8 mouse cellular contexts compared by ENCODE assay signal in the genomic region with DNA sequence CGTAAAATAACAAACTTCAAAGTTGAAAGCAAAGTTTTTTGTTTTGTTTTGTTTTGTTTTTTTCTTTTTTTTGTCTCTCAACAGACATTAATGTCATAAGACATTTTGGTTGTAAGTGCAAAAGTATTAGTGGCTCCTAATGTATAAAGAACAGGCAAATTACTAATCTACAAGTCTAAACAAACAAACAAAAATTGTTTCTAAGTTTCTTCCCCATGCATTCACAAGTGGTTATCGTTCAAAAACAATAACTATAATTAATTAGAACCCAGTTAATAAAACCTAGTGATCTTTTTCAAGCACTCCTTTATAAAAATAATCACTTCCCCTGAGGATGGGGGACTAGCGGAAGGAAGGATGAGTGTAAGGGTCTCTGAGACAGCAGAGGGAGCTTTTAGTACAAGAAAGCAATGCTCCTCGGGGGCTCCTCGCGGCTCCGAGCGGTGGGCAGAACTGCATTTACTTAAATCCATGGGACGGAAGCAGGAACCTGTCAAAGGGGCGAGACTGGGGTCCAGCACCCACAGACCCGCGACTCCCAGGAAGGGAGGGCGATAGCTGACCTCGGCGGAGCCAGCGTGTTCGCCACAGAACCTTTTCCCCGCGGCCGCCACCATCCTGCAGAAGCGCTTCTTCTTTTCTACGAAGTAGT. TPM values are rescaled to one million over a fixed set of nuclear protein-coding genes. Genes with fewer than 3 reads are reported as not detected.
A peak's percentile ranks its signal among the peaks of the same experiment; 100 is the strongest.
DNase-seq lines count a peak whose midpoint lies in the region; ATAC-seq and TF ChIP-seq lines count a peak whose summit lies in the region.

No protein-coding gene starts in this region.

- H3K4me2 ChIP-seq in hindbrain, embryonic 12.5 days (replicated peaks): peak overlapping the region; percentile 68

- TF ChIP-seq POLR2A in testis, adult 2 months (IDR thresholded peaks at IDR 0.05; ENCODE audit: control insufficient read depth, low read depth, low read length): no peak

- H3K4me3 ChIP-seq in heart, embryonic 10.5 days: peak overlapping the region; percentile 86
- peak overlapping the region; percentile 99 for H3K4me3 ChIP-seq in testis, adult 2 months (ENCODE audit: control insufficient read depth, low read depth, low read length)
- H3K4me3 ChIP-seq in hindbrain, embryonic 12.5 days: peak overlapping the region; percentile 66

- intact Hi-C loops in heart, postnatal 25 days (cut with DNase I): loop anchor here (1.0 to 10.0 kb wide), 7 partner anchors 69 to 589 kb away; a partner anchor contains a TSS

- peaks cover 28% of the 10 kb centered on the region for H3K36me3 ChIP-seq in heart, embryonic 10.5 days
- peaks cover 2% of the 10 kb centered on the region for H3K36me3 ChIP-seq in testis, adult 2 months (ENCODE audit: control insufficient read depth, insufficient read depth, low read length)
- H3K36me3 ChIP-seq in hindbrain, embryonic 12.5 days: peaks cover 26% of the 10 kb centered on the region

- 2% methylated on average over 22 of the region's 22 CpGs for WGBS in heart, embryonic 10.5 days
- 2% methylated on average over 22 of the region's 22 CpGs for WGBS in hindbrain, embryonic 12.5 days

- peak; percentile 80 for ATAC-seq in hindbrain, embryonic 12.5 days (ENCODE audit: low FRiP score)
- ATAC-seq in megakaryocyte-erythroid progenitor cell, adult 5-6 weeks (replicated peaks; ENCODE audit: low FRiP score, low TSS enrichment, poor library complexity, severe bottlenecking): peak; percentile 69

- no peak for DNase-seq in heart, embryonic 10.5 days (ENCODE audit: low spot score)
- DNase-seq in heart, postnatal 25 days (ENCODE audit: low spot score): no peak
- DNase-seq in testis, postnatal 14 days (ENCODE audit: low spot score): no peak
- no peak for DNase-seq in natural killer cell, adult 2 months (ENCODE audit: low spot score in 2 of 2)
- DNase-seq in adrenal gland, postnatal 10 days: no peak

- H3K27me3 ChIP-seq in heart, embryonic 10.5 days (ENCODE audit: insufficient read depth, poor library complexity, severe bottlenecking): no peaks in the 10 kb centered on the region
- H3K27me3 ChIP-seq in testis, adult 2 months (ENCODE audit: control insufficient read depth, insufficient read depth, low read length): no peaks in the 10 kb centered on the region
- H3K27me3 ChIP-seq in hindbrain, embryonic 12.5 days: no peaks in the 10 kb centered on the region

- peak overlapping the region; percentile 95 for H3K27ac ChIP-seq in heart, embryonic 10.5 days
- peak overlapping the region; percentile 46 for H3K27ac ChIP-seq in testis, adult 2 months (ENCODE audit: control insufficient read depth, insufficient read depth, low read depth, low read length)
- peak overlapping the region; percentile 88 for H3K27ac ChIP-seq in hindbrain, embryonic 12.5 days

- no peaks in the 10 kb centered on the region for H3K9me3 ChIP-seq in heart, embryonic 10.5 days
- H3K9me3 ChIP-seq in hindbrain, embryonic 12.5 days (replicated peaks): no peaks in the 10 kb centered on the region

- TF ChIP-seq CTCF in testis, adult 2 months (IDR thresholded peaks at IDR 0.05; ENCODE audit: control insufficient read depth, insufficient read depth, insufficient replicate concordance, low read depth, low read length): no peak

- H3K9ac ChIP-seq in hindbrain, embryonic 12.5 days: peak overlapping the region; percentile 68

- peaks cover 3% of the 10 kb centered on the region; the same call in 1 of the 2 replicates for H3K4me1 ChIP-seq in heart, embryonic 10.5 days
- no peaks in the 10 kb centered on the region for H3K4me1 ChIP-seq in testis, adult 2 months (ENCODE audit: control insufficient read depth, insufficient read depth, low read length)
- H3K4me1 ChIP-seq in hindbrain, embryonic 12.5 days: peaks cover 9% of the 10 kb centered on the region

RNA-seq across cellular contexts. Expression of a gene that starts 0.6 kb away (rescaled TPM):
- 21.7 and 21.9 TPM in 2 replicates for polyA plus RNA-seq in heart, embryonic 10.5 days (2016; fragmentation: Nextera tagmentation; extraction: Ambion mirVana)
- total RNA-seq in heart, postnatal 25 days (2021): 1 to 10 TPM; 2.1 to 2.4 TPM
- polyA plus RNA-seq in testis, adult 2 months (2012; rRNA removed): 21.4 and 22.8 TPM in 2 replicates
- polyA plus RNA-seq in hindbrain, embryonic 12.5 days (2016; fragmentation: Nextera tagmentation; extraction: Ambion mirVana): 29.5 and 34.0 TPM in 2 replicates
- 20.1 and 23.1 TPM in 2 replicates for total RNA-seq in megakaryocyte-erythroid progenitor cell, adult 5-6 weeks (2014; fragmentation: Nextera tagmentation)
- 38.0 and 65.1 TPM in 2 replicates for total RNA-seq in megakaryocyte-erythroid progenitor cell, adult 5-6 weeks (2017)
- 1 to 10 TPM; 4.5 to 6.6 TPM for total RNA-seq in adrenal gland, postnatal 10 days (2021)

RNA-seq across cellular contexts. Expression of a gene that starts 20.2 kb away (rescaled TPM):
- 18.6 and 24.8 TPM in 2 replicates for polyA plus RNA-seq in heart, embryonic 10.5 days (2016; fragmentation: Nextera tagmentation; extraction: Ambion mirVana)
- total RNA-seq in heart, postnatal 25 days (2021): 1 to 10 TPM; 5.1 to 5.3 TPM
- 4.8 and 5.0 TPM in 2 replicates for polyA plus RNA-seq in testis, adult 2 months (2012; rRNA removed)
- 29.5 and 34.5 TPM in 2 replicates for polyA plus RNA-seq in hindbrain, embryonic 12.5 days (2016; fragmentation: Nextera tagmentation; extraction: Ambion mirVana)
- total RNA-seq in megakaryocyte-erythroid progenitor cell, adult 5-6 weeks (2014; fragmentation: Nextera tagmentation): 39.6 and 46.7 TPM in 2 replicates
- 26.6 and 34.2 TPM in 2 replicates for total RNA-seq in megakaryocyte-erythroid progenitor cell, adult 5-6 weeks (2017)
- 10 to 100 TPM; 12.0 to 15.5 TPM for total RNA-seq in adrenal gland, postnatal 10 days (2021)

RNA-seq across cellular contexts. Expression of a gene that starts 31.4 kb away (rescaled TPM):
- polyA plus RNA-seq in heart, embryonic 10.5 days (2016; fragmentation: Nextera tagmentation; extraction: Ambion mirVana): 23.1 and 37.4 TPM in 2 replicates
- total RNA-seq in heart, postnatal 25 days (2021): 10 to 100 TPM; 69.5 to 70.7 TPM
- 0.02 TPM in 1 of 2 replicates, not detected in the other for polyA plus RNA-seq in testis, adult 2 months (2012; rRNA removed)
- 0.50 and 0.93 TPM in 2 replicates for polyA plus RNA-seq in hindbrain, embryonic 12.5 days (2016; fragmentation: Nextera tagmentation; extraction: Ambion mirVana)
- 0.37 TPM in 1 of 2 replicates, not detected in the other for total RNA-seq in megakaryocyte-erythroid progenitor cell, adult 5-6 weeks (2014; fragmentation: Nextera tagmentation)
- 0.23 and 0.61 TPM in 2 replicates for total RNA-seq in megakaryocyte-erythroid progenitor cell, adult 5-6 weeks (2017)
- total RNA-seq in adrenal gland, postnatal 10 days (2021): 10 to 100 TPM in 1 of 2 experiments, 1 to 10 TPM in 1; 6.7 to 12.3 TPM

Comparison
In these comparisons a context has a peak if more than half of its experiments do, and no peak if none do; other contexts are left out.
1. RNA of a gene that starts 31.4 kb away (total RNA-seq): 69.5 to 70.7 TPM in heart, postnatal 25 days; 6.7 to 12.3 TPM in adrenal gland, postnatal 10 days and 0.23 to 0.61 TPM in megakaryocyte-erythroid progenitor cell, adult 5-6 weeks; every median in the first group is over 4 times any median in the second.
2. Peak in every context shown above with its lines, with median percentiles within 50 percentile points of each other: H3K27ac ChIP-seq and H3K4me3 ChIP-seq.